Mouse (Mus musculus): ENCODE measurements around the gene Slc25a23.

The Slc25a23 gene

DNA sequence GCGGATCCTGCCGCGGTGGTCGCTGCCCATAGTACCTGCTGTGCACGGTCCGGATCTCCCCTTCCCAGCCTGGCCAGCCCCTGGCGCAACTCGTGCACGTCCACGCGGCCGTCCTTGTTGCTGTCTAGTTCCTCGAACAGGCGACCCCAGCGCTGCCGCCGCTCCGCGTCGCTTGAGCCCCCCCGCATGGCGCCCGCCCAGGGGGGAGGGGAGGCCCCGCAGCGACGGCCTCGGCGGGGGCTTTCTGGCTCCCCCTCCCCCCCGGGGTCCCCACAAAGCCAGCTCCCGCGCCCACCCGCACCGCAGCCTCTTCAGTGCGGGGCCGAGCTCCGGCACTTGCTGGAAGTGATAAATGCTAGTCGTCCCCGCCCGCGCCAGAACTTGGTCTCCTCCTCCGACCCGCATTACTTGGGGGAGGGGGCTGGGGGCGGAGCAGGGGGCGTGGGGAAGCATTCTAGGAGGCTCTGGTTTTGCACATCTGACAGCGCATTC, at the start of gene Slc25a23:
TSS of gene Slc25a23 (minus strand) at position 378 of the 492 bp plus-strand sequence.
- DNase-seq (ENCODE audit: low spot score in 2 of 2): peak; percentile 72 to 73

DNA sequence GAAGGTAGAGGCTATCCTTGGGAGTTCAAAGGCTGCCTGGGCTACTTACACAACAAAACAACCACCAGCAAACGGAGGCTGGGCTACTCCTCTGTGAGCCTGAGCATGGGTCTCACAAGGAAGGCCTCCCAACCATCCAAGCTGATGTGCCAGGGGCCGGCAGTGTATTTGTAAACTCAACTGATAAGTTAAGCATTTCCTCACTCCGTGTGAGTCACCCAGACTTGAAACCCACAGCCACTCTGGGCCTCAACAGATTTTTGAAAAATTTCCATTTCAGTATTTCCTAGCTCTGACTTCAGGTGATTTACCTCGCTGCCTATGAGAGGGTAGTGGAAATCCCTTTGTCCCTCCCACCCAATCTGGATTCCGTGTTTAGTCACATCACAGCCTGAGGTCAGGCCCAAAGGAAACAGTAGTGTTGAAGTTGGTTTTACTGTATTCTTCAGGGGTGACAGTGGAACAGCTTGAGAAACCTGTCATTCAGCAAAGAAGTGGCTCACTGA, 49.1 kb upstream of the Slc25a23 start:
- DNase-seq (ENCODE audit: low spot score in 2 of 2): no peak

DNA sequence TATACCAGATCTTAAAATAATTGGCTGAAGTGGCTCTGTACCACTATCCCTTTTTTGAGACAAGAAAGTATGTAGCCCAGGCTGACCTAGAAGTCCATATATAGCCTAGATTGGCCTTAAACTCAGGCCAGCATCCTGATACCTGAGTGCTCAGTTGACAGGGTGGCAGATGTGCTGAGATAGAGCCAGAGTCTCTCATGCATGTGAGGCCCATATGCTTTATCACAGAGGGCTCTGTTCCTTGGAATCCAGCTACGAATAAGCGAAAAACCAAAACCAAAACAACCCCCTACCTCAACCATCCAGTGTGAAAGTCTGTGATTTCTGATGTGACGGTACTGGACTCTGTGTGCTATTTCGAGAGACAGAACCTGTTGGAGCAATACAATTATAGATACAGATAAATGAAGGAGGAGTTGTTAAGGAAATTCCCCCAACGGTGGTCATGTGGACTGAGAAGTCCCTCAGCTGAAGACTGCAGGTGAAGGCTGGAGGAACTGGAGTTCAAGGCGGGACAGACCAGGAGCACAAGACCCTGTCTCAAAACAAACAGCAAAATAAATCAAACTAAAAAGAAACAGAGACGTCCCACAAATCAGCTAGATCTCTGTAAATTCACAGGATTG, 48.5 kb upstream of the Slc25a23 start:
- DNase-seq (ENCODE audit: low spot score in 2 of 2): no peak

DNA sequence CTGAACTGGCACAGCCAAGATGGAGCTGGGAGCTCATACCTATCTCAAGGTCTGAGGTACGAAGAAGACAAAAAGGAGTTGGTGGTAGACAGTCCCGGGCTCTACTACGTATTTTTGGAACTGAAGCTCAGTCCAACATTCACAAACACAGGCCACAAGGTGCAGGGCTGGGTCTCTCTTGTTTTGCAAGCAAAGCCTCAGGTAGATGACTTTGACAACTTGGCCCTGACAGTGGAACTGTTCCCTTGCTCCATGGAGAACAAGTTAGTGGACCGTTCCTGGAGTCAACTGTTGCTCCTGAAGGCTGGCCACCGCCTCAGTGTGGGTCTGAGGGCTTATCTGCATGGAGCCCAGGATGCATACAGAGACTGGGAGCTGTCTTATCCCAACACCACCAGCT, 47.4 kb upstream of the Slc25a23 start:
- DNase-seq (ENCODE audit: low spot score in 2 of 2): no peak

DNA sequence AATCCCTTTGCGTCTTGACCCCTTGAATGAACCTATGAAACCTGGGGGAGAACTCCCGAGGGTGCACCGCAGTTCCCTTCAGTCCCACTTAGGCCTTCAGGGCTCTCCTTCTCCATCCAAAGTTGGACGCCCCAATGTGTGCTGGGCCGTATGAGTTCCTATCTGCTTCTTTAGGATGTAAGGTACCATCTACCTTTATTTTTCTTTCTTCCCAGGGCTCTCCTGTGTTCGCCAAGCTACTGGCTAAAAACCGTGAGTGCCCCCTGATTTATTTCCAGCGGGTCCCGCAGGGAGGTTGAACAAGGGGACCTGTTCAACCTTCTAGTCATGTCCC, 46.3 kb upstream of the Slc25a23 start:
- DNase-seq (ENCODE audit: low spot score in 2 of 2): no peak

DNA sequence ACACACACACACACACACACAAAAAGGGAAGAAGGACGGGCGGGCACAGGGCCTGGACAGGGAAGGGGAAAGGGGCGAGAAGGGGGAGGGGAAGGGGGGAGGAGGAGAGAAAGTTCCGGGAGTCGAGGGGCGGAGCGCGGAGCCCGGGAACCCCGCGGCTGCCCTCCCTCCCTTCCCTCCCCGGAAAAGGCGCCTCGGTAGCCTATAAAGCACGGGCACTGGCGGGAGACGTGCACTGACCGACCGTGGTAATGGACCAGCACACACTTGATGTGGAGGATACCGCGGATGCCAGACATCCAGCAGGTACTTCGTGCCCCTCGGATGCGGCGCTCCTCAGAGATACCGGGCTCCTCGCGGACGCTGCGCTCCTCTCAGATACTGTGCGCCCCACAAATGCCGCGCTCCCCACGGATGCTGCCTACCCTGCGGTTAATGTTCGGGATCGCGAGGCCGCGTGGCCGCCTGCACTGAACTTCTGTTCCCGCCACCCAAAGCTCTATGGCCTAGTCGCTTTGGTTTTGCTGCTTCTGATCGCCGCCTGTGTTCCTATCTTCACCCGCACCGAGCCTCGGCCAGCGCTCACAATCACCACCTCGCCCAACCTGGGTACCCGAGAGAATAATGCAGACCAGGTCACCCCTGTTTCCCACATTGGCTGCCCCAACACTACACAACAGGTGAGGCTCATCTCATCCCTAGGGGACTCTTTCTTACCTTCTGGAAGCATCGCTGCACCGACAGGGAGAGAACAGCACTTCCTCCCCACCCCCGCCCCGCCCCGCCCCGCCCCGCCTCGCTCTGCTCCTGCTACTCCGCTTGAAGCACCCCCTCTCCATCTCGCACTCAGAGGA, 45.7 kb upstream of the Slc25a23 start, which contains the start of gene Tnfsf9:
TSS of gene Tnfsf9 (plus strand) at position 145 of the 854 bp plus-strand sequence.
- DNase-seq (ENCODE audit: low spot score in 2 of 2): peak in 1 of 2 experiments; percentile 12

DNA sequence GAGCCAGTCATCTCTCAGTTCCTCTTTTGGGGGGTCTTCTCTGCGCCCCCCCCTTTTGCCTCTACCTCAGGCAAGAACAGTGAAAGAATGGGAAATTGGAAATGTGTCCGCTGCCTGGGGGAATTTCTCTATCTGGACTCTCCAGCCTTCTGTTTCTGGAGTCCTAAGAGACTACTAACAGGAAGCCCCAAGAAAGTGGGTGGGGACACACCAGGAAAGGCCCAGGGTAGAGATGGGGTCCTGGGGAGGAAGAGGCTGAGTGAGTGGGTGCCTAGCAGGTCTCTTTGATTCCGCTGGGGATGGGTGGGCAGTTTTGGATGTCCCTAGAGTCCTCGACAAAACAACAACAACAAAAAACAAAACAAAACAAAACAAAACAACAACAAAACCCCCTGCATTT, 44.8 kb upstream of the Slc25a23 start:
- DNase-seq (ENCODE audit: low spot score in 2 of 2): no peak

DNA sequence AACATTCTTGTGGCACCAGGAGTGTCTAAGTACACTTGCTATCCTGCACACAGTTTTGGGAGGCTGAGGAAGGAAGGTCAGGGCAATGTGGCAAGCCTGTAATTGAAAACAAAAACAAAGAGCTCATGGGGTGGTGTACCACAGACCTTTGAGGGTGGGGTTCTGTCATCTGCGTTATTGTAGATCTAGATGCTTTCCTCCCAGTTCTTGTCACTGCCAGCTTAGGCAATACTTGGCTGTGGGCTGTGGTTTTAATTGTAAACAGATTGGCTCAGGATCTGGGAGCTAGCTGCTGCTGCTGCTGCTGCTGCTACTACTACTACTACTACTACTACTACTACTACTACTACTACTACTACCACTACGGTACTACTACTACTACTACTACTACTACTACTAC, 42.6 kb upstream of the Slc25a23 start:
- DNase-seq (ENCODE audit: low spot score in 2 of 2): no peak

DNA sequence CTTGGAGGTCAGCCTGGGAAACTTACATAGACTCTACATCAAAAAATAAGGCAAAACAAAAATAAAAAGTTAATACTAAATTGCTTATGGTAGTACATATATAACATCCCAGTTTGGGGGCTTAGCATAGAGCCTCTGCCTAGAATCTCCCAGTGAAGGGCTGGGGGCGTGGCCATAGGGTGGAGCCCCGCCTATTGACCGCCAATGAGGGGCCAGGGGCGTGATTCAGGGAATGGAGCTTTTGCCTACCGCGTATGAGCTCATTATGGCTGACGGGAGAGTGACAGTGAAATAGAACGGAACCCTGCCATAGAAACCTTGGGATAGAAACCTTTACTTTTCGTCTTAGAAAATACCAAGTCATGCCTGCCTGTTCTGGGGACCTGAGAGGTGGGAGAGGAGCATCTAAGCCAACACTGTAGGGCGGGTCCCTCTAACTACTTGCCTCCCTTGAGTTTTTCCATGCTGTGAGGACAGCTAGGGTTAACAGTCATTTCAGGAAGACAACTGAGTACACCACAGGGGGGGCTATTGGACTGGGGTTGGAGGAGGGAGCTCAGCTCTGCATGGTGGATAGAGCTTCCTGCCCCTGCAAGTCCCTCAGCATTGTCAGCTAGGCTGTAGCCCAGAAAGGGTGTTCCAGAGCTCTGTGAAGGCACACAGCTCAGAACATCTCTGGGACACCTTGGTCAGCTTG, 40.1 kb upstream of the Slc25a23 start:
- peak in 1 of 2 experiments; percentile 28 for DNase-seq (ENCODE audit: low spot score in 2 of 2)

DNA sequence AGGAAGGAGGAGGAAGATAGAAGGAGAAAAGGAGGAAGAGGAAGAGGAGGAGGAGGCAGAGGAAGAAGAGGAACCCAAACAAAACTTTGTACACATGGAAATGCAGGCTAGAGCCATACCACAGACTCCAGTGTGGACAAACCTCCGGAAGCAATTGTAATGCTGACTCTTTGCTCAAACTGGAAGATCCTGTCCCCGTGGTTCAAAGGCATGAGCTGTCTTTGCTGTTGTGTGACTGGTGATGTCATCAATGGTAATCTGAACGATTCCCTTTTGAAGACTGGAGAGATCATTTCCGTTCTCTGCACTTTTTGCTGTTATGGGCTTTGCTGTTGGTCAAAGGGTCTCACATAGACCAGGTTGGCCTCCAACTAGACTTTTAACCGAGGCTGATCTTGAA, 38.7 kb upstream of the Slc25a23 start:
- no peak for DNase-seq (ENCODE audit: low spot score in 2 of 2)

DNA sequence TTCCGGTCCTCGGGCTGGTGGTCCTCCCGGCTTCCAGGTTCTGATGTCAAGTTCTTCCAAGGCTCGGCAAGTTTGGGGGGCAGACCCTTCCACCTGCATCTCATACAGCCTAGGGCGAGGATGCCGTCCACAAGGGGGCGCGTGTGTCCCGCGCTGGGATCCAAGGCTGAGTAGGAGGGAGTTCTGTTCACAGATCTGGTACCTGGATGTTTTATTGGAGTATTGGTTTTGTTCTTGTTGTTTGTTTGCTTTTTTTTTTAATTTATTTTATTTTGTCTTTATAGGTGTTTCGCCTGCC, 36.9 kb upstream of the Slc25a23 start:
- DNase-seq (ENCODE audit: low spot score in 2 of 2): peak; percentile 80 to 95

DNA sequence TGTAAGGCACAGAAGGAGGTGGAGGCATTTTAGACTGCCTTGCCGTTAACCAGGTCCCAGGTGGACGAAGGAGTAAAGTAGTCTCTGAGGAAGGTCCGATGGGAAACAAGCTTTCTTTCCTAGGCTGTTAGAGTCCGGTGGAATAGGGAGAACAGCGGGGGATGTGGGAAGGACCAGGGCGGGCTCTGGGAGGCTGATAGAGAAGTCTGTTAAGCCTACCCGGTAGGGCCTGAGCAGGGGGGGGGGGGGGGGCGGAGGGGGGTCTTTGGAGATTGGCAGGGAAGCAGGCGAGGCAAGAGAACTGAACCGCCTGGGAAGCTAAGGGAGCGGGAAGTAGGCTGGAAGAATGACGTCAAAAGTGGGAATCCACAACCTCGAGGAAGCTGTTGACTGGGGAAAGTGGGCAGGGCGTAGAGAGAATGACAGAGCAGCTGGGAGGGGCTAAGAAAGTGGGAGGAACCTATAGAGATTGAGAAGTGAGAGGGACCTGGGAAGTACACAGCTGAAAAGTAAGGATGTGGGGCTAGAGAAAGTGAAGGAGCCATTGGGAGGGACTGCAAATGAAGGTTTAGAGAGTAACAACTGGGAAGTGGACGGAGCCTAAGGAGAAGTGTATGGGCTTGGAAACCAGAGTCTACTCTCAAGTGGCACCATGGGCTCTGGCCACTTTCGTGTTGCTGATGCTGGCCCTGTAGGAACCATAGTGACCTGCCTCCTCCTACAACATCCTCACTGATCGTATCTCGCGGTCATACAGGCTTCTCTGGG, 36.4 kb upstream of the Slc25a23 start:
- no peak for DNase-seq (ENCODE audit: low spot score in 2 of 2)

DNA sequence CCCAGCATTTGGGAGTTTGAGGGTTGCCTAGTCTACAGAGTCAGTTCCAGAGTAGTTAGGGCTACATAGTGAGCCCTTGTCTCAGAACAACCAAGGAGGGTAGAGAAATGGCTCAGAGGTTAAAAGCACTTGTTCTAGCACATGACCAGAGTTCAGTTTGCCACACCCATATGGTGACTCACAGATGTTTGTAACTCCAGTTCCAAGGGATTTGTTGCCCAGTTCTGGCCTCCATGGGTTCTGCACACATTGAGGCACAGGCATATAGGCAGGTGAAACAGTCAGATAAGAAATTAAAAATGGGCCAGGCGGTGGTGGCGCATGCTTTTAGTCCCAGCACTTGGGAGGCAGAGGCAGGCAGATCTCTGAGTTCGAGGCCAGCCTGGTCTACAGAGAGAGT, 34.6 kb upstream of the Slc25a23 start:
- no peak for DNase-seq (ENCODE audit: low spot score in 2 of 2)

DNA sequence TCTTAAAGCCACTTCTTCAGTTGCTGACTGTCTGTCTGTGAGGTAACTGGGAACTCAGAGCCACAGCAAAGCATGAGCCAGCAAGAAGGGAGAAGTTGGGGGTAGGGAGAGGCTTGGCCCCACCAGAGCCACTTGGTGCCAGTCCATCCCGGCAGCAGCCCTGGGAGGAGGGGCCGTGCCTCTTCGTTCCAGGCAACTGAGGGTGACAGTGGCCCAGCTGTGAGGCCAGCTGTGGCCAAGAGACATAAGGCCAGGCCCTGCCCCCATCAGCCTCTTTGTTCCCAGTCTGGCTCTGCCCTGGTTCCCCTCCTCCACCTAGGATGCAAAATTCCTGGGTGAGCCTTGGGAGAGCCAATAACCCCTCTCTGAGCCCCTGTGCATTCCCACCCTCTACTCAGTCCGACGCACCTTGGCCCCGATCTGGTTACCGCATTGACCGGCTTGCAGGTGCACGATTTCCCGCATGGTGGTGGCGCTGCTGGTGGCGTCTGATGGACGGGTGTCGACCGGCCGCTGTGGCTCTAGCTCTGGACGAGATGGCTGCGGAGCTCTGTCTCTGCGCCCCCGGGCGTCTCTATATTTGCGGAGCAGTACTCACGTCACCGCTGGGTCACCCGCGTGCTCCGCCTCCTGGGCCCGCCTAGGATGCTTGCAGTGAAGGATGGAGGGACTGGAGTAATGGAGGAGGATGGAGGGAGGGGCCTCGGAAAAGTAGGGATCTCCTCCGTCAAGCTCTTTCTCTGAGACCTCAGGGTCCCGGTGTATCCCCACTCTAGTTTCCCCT, 27.6 kb upstream of the Slc25a23 start, which contains the start of gene Tubb4a:
TSS of gene Tubb4a (minus strand) at position 734 of the 784 bp plus-strand sequence.
- no peak for DNase-seq (ENCODE audit: low spot score in 2 of 2)

DNA sequence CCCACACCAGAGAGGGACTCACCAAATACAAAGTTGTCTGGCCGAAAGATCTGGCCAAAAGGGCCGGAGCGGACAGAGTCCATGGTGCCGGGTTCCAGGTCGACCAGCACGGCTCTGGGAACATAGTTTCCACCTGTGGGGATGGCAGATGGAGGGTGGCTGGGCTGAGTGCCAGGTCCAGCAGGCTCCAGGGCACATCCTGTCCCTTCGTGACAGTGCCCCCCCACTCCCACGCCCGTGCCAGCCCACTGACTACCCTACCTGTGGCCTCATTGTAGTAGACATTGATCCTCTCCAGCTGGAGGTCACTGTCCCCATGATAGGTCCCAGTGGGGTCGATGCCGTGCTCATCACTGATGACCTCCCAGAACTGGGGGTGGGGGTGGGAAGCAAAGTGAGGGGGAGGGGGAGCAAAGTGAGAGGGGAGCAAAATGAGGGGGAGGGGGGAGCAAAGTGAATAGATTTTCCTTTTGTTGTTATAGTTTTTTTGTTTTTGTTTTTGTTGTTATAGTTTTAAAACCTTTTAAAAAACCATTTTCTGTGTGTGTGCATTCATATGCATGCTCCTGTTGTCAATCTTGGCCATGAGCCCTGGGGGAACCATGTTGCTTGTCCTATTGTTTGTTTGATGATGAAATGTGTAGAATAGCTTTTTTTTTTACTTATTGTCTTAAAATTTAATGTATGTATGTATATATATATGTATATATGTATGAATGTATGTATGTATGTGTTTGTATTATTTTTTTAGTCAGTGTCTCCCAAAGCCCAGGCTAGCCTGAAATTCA, 26.5 kb upstream of the Slc25a23 start:
- no peak for DNase-seq (ENCODE audit: low spot score in 2 of 2)

DNA sequence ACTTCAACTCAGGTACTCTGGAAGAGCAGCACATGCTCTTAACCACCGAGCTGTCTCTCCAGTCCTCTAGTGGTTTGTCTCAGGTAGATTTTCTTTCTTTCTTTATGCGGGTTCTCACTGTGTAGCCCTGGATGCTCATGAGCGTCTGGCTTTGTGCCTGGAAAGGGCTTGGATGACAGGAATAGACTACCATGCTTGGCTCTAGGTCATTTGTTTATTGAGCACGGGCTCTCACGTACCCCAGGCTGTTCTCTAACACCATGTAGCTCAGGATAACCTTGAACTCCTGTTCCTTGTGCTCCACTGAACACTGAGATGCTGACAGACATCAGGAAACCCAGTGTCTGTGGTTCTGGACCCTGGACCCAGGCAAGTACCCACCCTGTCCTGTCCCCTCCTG, 22.8 kb upstream of the Slc25a23 start:
- DNase-seq (ENCODE audit: low spot score in 2 of 2): no peak

DNA sequence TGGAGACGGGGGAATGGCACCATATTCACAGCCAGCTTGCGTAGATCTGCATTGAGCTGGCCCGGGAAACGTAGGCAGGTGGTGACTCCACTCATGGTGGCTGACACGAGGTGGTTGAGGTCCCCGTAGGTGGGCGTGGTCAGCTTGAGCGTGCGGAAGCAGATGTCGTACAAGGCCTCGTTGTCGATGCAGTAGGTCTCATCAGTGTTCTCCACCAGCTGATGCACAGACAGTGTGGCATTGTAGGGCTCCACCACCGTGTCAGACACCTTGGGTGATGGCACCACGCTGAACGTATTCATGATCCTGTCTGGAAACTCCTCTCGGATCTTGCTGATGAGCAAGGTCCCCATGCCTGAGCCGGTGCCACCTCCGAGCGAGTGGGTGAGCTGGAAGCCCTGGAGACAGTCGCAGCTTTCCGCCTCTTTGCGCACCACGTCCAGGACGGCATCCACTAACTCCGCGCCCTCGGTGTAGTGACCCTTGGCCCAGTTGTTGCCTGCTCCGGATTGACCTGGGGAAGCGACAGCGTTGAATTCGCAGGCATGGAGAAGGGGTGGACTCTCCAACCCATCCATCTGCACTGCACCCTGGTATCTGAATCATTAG, 21.7 kb upstream of the Slc25a23 start:
- no peak for DNase-seq (ENCODE audit: low spot score in 2 of 2)

DNA sequence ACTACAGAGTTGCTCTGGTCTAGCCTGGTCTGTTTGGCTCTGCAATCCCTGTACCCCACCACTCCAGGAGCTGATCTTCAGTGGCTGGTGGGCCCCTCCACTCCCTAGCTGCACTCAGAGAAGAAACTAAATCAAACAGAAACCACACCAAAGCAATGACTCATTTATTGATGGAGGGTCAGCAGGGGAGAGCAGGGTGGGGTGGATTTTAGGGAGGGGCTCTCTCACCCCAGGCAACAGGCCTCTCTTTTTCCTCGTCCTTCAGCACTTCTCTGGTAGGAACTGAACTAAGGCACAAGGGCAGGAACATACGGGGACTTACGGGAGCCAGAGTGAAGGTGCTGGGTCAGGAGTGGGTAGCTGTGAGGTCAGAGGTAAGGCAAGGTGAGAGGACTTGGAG, 20.3 kb upstream of the Slc25a23 start:
- DNase-seq (ENCODE audit: low spot score in 2 of 2): no peak

DNA sequence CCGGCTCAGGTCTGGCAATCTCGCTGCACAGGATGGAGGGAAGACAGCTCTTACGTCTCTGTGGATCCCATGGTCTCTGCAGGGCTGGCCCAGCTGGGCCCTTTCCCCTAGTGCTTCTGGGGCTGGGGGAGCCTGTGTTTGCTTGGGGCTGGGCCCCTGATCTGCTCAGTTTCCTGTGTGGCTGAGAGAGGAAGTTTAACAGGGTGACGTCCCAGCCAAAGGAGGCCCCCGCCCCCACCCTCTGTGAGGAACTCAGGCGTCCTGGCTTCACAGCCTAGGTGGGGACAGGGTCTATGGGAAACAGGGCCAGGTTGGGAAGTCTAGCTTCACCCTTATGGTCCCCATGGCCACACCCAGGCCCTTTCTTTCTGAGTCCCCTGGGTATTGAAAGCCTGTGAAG, 18.7 kb upstream of the Slc25a23 start, which contains the start of gene Dennd1c:
TSS of gene Dennd1c (minus strand) at position 179 of the 400 bp plus-strand sequence.
- DNase-seq (ENCODE audit: low spot score in 2 of 2): peak; percentile 81 to 85
